Mouse (Mus musculus): Measurements from ENCODE around the gene Cd3eap.
A peak's percentile ranks its signal among the peaks of the same experiment; 100 is the strongest.

The Cd3eap gene

DNA sequence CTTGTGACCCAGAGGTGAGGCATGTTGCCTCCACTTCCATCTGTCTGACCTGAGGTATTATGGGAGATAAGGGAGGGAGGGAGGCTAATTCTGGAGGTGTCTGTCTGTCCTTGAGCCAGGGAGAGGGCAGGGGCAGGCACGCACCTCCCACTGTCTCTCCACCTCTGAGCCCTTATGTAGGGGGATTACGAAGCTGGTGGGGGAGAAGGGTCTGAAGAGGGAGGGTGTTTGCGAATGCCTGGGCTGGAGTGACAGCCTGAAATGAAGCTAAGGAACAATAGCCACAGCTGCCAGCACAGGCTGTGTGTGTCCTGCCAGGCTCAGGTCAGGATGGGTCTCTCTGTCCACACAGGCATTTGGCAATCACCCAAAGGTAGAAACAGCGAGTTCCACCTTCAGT lies 3.0 kb upstream of the Cd3eap start:
- peak in 1 of 2 experiments; percentile 36 for DNase-seq (ENCODE audit: inconsistent age in 2 of 2, low spot score in 1 of 2)

DNA sequence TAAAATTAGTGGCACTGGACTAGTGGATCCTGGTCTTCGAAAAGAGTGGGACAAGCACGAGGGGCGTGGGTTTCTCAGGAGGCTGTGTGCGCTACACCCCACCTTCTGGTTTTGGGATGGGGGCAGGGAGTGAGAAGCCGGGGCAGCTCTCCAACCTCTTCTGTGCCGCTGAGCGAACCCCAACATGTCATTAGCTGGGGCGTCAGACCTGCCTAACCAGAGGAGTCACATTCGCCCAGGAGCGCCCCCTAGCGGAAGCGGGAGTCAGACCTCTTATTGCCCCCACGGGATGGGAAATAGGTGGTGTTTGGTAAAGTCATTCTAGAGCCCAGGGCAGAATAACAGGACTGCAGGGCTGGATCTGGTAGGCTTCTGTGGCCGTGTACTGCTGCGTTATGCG lies 2.4 kb upstream of the Cd3eap start:
- DNase-seq (ENCODE audit: inconsistent age in 2 of 2, low spot score in 1 of 2): peak; percentile 81 to 92

GRCm38 (mm10) chr7:19360944-19361343 lies 1.7 kb upstream of the Cd3eap start:
- peak; percentile 95 to 97 for DNase-seq (ENCODE audit: inconsistent age in 2 of 2, low spot score in 1 of 2)

GRCm38 (mm10) chr7:19359892-19360641 lies 784 bp upstream of the Cd3eap start:
- DNase-seq (ENCODE audit: inconsistent age in 2 of 2, low spot score in 1 of 2): peak; percentile 88 to 95

DNA sequence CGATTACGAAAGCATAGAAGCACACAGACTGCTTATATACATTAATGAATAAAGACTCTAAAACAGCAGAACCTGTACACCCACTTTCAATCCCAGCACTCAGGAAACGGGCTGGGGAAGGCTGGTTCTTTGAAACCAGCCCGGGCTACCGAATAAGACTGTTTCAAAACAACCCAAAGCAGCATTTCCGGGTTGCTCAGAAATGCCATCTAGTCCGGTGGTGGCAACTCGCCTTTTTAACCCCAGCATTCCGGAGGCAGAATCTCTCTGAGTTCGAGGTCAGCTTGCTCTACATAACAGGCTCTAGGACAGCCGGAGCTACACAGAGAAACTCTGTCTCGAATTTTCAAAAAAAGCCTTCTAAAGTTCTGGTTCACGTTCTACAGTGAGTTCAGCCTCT lies 649 bp downstream of the Cd3eap start:
- peak in 1 of 2 experiments; percentile 62 for DNase-seq (ENCODE audit: inconsistent age in 2 of 2, low spot score in 1 of 2)

DNA sequence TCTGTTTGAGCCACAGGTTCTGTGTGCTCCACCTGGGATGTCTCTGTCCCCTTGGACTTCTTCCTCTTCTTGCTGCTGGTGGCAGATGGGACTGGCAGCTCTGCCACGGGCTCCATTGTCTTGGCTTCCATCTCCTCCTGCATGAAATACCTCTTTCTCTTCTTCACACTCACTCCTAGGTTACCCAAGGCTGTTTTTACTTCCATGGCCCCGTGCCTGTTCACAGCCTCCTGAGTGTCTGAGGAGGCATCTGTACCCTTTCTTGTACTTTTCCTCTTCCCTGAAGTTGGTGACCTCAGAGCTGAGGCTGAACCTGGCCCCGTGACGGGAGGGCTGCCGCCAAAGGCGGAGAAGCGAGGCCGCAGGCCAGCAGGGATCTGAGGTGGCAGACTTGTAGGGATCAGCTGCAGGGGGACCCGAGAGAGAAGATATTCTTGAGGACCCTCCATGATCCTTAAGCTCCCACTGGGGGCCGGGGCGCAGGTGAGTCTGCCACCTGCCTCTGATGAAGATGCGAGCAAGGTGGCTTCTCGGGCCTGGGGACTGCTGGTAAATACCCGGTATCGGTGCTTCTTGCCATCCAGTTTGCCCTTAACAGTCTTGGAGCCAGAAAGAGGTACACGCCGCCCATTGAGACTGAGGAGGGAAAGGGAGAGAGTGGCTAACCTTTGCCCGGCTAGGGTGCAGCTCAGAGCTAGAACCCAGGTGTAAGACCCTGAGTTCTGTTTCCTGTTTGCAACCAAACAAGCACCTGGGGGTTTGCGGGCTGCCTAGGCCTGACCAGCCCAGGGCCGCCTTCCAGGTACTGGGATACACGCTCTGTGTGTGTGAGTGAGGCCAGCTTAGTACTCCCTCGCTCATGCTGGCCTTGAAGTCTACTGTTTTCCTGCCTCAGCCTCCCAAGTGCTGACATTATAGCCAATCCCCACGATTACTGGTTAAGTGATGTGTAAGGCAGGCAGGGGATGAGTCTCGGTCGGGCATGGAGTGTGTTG lies 1.6 kb downstream of the Cd3eap start:
- DNase-seq (ENCODE audit: inconsistent age in 2 of 2, low spot score in 1 of 2): peak in 1 of 2 experiments; percentile 45

DNA sequence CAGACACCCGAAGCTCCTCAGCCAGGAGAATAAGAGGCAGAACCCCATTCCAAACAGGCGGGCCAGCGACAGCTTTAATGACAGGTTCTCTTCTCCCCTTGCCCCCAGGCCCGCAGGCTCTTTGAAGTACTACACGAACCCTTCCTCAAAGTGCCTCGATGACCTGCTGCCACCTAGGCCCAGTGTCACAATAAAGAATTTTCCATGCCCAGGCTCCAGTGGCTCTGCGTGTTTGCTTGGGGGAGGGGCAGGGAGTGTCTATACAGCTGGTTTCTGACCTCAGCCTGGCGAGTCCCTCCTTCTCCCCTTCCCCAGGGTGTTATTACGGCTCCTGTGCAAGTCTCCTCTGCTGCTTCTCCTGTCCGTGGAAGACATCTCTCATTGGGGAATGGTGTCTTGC lies 3.0 kb downstream of the Cd3eap start:
- DNase-seq (ENCODE audit: inconsistent age in 2 of 2, low spot score in 1 of 2): no peak

DNA sequence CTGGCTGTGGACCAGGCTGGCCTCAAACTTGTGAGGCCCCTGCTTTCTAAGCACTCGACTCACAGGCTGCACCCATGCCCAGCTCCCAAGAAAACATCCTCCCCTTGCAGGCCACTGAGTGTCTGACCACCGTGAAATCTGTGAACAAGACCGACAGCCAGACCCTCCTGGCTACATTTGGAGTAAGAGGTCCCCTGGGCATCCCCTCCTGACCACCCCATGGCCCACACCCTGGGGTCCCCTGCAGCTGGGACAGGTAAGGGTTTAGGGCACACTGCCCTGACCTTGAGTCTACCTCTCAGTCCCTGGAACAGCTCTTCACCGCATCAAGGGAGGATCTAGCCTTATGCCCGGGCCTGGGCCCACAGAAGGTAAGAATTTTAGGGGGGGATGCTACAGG lies 4.3 kb downstream of the Cd3eap start:
- DNase-seq (ENCODE audit: inconsistent age in 2 of 2, low spot score in 1 of 2): no peak

- no peak for DNase-seq (ENCODE audit: inconsistent age in 2 of 2, low spot score in 1 of 2)
Observed at GRCm38 (mm10) chr7:19350221-19350620, 9.1 kb downstream of the Cd3eap start.

GRCm38 (mm10) chr7:19349188-19349915 lies 9.9 kb downstream of the Cd3eap start:
- no peak for DNase-seq (ENCODE audit: inconsistent age in 2 of 2, low spot score in 1 of 2)

- peak; percentile 96 to 97 for DNase-seq (ENCODE audit: inconsistent age in 2 of 2, low spot score in 1 of 2)
Observed at GRCm38 (mm10) chr7:19344938-19345471, 14.3 kb downstream of the Cd3eap start.

- no peak for DNase-seq (ENCODE audit: inconsistent age in 2 of 2, low spot score in 1 of 2)
Observed at GRCm38 (mm10) chr7:19344237-19344847, 14.9 kb downstream of the Cd3eap start, which contains the start of gene Ercc1. Gene Ercc1 (plus strand): TSS chr7:19344778.

- DNase-seq (ENCODE audit: inconsistent age in 2 of 2, low spot score in 1 of 2): peak; percentile 72 to 91
Observed at GRCm38 (mm10) chr7:19343210-19343808, 16.0 kb downstream of the Cd3eap start.

DNA sequence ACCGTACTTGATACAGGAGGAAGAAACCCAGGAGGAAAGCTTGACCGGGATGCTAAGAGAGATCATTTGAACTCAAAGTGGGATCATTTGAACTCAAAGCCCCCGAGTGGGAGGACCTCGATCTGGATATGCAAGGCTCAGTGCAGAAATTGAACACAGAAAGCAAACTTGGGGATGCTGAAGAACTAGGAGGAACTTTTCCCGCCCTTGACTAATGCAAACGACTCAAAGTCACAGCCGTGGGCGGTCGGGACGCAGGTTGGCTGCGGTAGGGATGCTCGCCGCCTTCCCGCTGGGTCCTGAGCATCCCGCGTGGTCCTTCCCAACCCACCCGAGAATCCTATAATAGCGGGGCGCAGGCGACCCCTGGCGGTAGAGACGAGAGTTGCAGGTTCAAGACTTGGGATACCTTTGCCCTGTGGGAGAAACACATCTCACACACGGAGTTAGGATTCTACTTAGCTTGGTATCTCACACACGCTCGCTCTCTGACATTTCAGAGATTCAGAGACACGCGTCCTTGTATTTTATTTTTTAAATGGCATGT lies 16.7 kb downstream of the Cd3eap start:
- DNase-seq (ENCODE audit: inconsistent age in 2 of 2, low spot score in 1 of 2): peak; percentile 82 to 95

DNA sequence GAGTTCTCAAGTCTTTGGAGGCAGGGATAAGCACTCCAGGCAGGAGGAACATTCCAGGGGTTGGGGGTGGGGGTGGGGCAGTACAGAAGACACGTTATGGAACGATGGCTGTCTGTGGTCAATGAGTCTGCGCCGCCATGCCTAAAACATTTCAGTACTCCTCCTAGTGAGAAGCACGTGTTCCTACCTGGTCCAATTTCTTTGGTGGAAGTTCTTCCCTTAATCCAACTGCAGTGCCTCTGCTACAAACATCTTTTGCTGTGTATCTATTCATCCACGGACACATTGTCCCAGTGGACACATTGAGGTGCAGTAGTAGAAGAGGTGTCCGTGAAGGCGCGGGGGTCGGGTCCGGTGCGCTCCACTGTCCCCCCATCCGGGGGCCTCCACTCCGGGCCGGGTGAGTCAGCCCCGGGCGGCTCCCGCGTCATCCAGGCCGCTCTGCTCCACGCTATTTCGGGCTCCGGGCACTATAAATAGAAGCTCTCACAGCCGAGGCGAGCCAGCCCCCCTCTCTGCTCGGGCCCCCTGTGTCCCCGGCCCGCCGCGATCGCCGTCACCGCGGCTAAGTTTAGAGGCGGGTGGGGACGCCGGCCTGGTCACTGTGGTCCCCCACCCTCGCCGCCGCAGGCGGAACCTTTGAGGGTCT lies 17.4 kb downstream of the Cd3eap start:
- DNase-seq (ENCODE audit: inconsistent age in 2 of 2, low spot score in 1 of 2): peak in 1 of 2 experiments; percentile 73

- no peak for DNase-seq (ENCODE audit: inconsistent age in 2 of 2, low spot score in 1 of 2)
Observed at GRCm38 (mm10) chr7:19341250-19341649, 18.0 kb downstream of the Cd3eap start.

GRCm38 (mm10) chr7:19338596-19338995 lies 20.7 kb downstream of the Cd3eap start:
- no peak for DNase-seq (ENCODE audit: inconsistent age in 2 of 2, low spot score in 1 of 2)

GRCm38 (mm10) chr7:19338060-19338459 lies 21.2 kb downstream of the Cd3eap start:
- DNase-seq (ENCODE audit: inconsistent age in 2 of 2, low spot score in 1 of 2): peak in 1 of 2 experiments; percentile 54

- no peak for DNase-seq (ENCODE audit: inconsistent age in 2 of 2, low spot score in 1 of 2)
Observed at GRCm38 (mm10) chr7:19337122-19337521, 22.2 kb downstream of the Cd3eap start.
